Mouse (Mus musculus) fibroblast of lung, adult 2 months (primary cell): ENCODE results near the gene Arhgef12.
"Not testable (repeated sequence)": the region's sequence is repeated elsewhere in the genome, so short reads cannot be mapped to it uniquely, and the experiment has no call there.

ENCODE experiments used
- DNase-seq: peaks from one replicate; pipeline ENCODE4 v3.0.0-alpha.2; 2011; ENCODE audit warnings: low read depth

Arhgef12 gene

GRCm38 (mm10) chr9:43107187-43107517 is at the start of gene Arhgef12:
TSS of gene Arhgef12 (minus strand) at chr9:43107239.
- peak; percentile 80 for DNase-seq

GRCm38 (mm10) chr9:43155960-43156359 is 48.9 kb upstream of the Arhgef12 start:
- no peak for DNase-seq

GRCm38 (mm10) chr9:43151779-43152178 is 44.7 kb upstream of the Arhgef12 start:
- DNase-seq, result no peak

GRCm38 (mm10) chr9:43150957-43151356 is 43.9 kb upstream of the Arhgef12 start:
- no peak for DNase-seq

- DNase-seq, result no peak
These were observed 43.0 kb upstream of the Arhgef12 start for GRCm38 (mm10) chr9:43150075-43150474.

- no peak for DNase-seq
These were observed 42.5 kb upstream of the Arhgef12 start for GRCm38 (mm10) chr9:43149498-43149897.

- DNase-seq, result no peak
These were observed 38.2 kb upstream of the Arhgef12 start for GRCm38 (mm10) chr9:43145196-43145595.

GRCm38 (mm10) chr9:43144206-43144810 is 37.3 kb upstream of the Arhgef12 start:
- no peak for DNase-seq

- no peak for DNase-seq
These were observed 34.8 kb upstream of the Arhgef12 start for GRCm38 (mm10) chr9:43141839-43142238.

GRCm38 (mm10) chr9:43133525-43133924 is 26.5 kb upstream of the Arhgef12 start:
- no peak for DNase-seq

GRCm38 (mm10) chr9:43132380-43132779 is 25.3 kb upstream of the Arhgef12 start:
- DNase-seq, result no peak

GRCm38 (mm10) chr9:43131940-43132339 is 24.9 kb upstream of the Arhgef12 start:
- no peak for DNase-seq

GRCm38 (mm10) chr9:43130684-43131083 is 23.6 kb upstream of the Arhgef12 start:
- no peak for DNase-seq

- DNase-seq, result no peak
These were observed 20.2 kb upstream of the Arhgef12 start for GRCm38 (mm10) chr9:43127101-43127787.

- no peak for DNase-seq
These were observed 15.3 kb upstream of the Arhgef12 start for GRCm38 (mm10) chr9:43122379-43122778.

GRCm38 (mm10) chr9:43121948-43122347 is 14.9 kb upstream of the Arhgef12 start:
- DNase-seq, result not testable (repeated sequence)

GRCm38 (mm10) chr9:43116997-43117336 is 9.9 kb upstream of the Arhgef12 start:
- no peak for DNase-seq

- no peak for DNase-seq
These were observed 9.3 kb upstream of the Arhgef12 start, which contains the start of gene Tmem136 for GRCm38 (mm10) chr9:43116134-43116996. TSS of gene Tmem136 (minus strand) at chr9:43116570.

GRCm38 (mm10) chr9:43115431-43116133 is 8.5 kb upstream of the Arhgef12 start:
- no peak for DNase-seq

GRCm38 (mm10) chr9:43114833-43115232 is 7.8 kb upstream of the Arhgef12 start:
- no peak for DNase-seq

- no peak for DNase-seq
These were observed 3.4 kb upstream of the Arhgef12 start for GRCm38 (mm10) chr9:43110286-43110980.

GRCm38 (mm10) chr9:43109125-43109524 is 2.1 kb upstream of the Arhgef12 start:
- DNase-seq, result no peak
